Mouse (Mus musculus): ENCODE results near the gene Veph1.

DNA sequence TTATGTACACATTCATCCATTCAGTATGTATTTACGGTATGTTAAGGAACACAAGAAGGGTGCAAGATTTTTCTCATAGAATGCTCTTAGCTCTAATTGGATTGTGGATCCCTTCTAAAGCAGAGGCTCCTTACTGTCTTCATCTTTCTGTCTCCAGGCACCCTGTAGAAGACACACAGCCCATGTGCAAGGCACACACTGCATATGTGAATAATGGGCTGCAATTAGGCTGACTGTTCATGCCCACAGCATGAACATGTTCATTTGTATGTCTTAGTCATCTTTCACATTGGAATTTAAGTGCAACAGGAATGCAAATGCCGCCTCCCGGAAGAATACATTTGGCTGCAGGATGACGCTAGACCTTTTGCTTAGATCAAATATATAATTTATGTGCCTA is 213.7 kb downstream of the Veph1 start:
- TF ChIP-seq CTCF (IDR thresholded peaks at IDR 0.05; ENCODE audit: low read depth, low read length) = no peak
- TF ChIP-seq TAL1 (conservative IDR thresholded peaks at IDR 0.05; ENCODE audit: low read depth, low read length) = no peak
- no peak for TF ChIP-seq GATA1 (IDR thresholded peaks at IDR 0.05; ENCODE audit: borderline replicate concordance, low read length)
